Mouse (Mus musculus): ENCODE measurements around the gene Gm20388. TPM values are rescaled to one million over a fixed set of nuclear protein-coding genes. Genes with fewer than 3 reads are reported as not detected.

Gm20388 gene
- polyA plus RNA-seq, 1 experiment, result 23.9 TPM

- no peak overlapping the region for H3K4me3 ChIP-seq (ENCODE audit: insufficient read depth, low read length)
- H3K27ac ChIP-seq (ENCODE audit: insufficient read depth, low read length), result no peak overlapping the region
- peaks cover 16% of the 10 kb centered on the region for H3K4me1 ChIP-seq (ENCODE audit: control insufficient read depth, insufficient read depth, low read length)
- no peak for TF ChIP-seq POLR2A (IDR thresholded peaks at IDR 0.05; ENCODE audit: extremely low read depth, insufficient read depth, low read length)
- TF ChIP-seq CTCF (IDR thresholded peaks at IDR 0.05; ENCODE audit: extremely low read depth, insufficient read depth, low read length), result no peak
These were observed 4408.1 kb downstream of the Gm20388 start for GRCm38 (mm10) chr8:124318612-124319315.

- Histone ChIP-seq H3K27ac (ENCODE audit: insufficient read depth, low read length) (no peak overlapping the region), H3K4me1 (ENCODE audit: control insufficient read depth, insufficient read depth, low read length) (peaks cover 14% of the 10 kb centered on the region), H3K4me3 (ENCODE audit: insufficient read depth, low read length) (no peak overlapping the region)
- TF ChIP-seq POLR2A (IDR thresholded peaks at IDR 0.05; ENCODE audit: extremely low read depth, insufficient read depth, low read length) (no peak), CTCF (IDR thresholded peaks at IDR 0.05; ENCODE audit: extremely low read depth, insufficient read depth, low read length) (no peak)
These were observed 4408.6 kb downstream of the Gm20388 start for GRCm38 (mm10) chr8:124319316-124319652.

- Histone ChIP-seq H3K27ac (ENCODE audit: insufficient read depth, low read length) (no peak overlapping the region), H3K4me1 (ENCODE audit: control insufficient read depth, insufficient read depth, low read length) (peaks cover 12% of the 10 kb centered on the region), H3K4me3 (ENCODE audit: insufficient read depth, low read length) (no peak overlapping the region)
- TF ChIP-seq CTCF (IDR thresholded peaks at IDR 0.05; ENCODE audit: extremely low read depth, insufficient read depth, low read length) (no peak), POLR2A (IDR thresholded peaks at IDR 0.05; ENCODE audit: extremely low read depth, insufficient read depth, low read length) (no peak)
These were observed 4410.7 kb downstream of the Gm20388 start for GRCm38 (mm10) chr8:124321227-124321840.

GRCm38 (mm10) chr8:124323356-124323755 is 4412.7 kb downstream of the Gm20388 start:
- H3K4me1 ChIP-seq (ENCODE audit: control insufficient read depth, insufficient read depth, low read length), result peaks cover 6% of the 10 kb centered on the region
- H3K4me3 ChIP-seq (ENCODE audit: insufficient read depth, low read length), result no peak overlapping the region
- TF ChIP-seq CTCF (IDR thresholded peaks at IDR 0.05; ENCODE audit: extremely low read depth, insufficient read depth, low read length) (no peak), POLR2A (IDR thresholded peaks at IDR 0.05; ENCODE audit: extremely low read depth, insufficient read depth, low read length) (no peak)
- no peak overlapping the region for H3K27ac ChIP-seq (ENCODE audit: insufficient read depth, low read length)

DNA sequence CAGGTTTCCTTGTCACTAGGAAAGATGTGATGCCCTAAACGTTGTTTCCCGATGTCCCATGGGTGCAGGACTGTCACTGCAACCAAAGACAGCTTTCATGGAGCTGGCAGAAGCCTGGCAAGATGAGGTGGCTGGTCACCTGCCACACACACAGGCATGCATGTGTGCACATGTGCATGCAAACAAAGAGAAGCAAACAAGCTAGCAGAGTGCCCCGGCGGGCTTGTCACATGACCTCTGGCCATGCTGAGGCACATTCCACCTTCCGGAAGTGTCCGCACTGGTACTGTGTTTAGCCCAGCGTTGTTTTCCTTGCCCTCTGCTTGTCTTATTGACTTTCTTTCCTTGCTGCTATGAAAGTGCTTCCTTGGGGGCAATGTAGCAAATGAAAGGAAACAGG is 4417.6 kb downstream of the Gm20388 start:
- TF ChIP-seq CTCF (IDR thresholded peaks at IDR 0.05; ENCODE audit: extremely low read depth, insufficient read depth, low read length), result no peak
- no peak for TF ChIP-seq POLR2A (IDR thresholded peaks at IDR 0.05; ENCODE audit: extremely low read depth, insufficient read depth, low read length)
- Histone ChIP-seq H3K27ac (ENCODE audit: insufficient read depth, low read length) (no peak overlapping the region), H3K4me1 (ENCODE audit: control insufficient read depth, insufficient read depth, low read length) (no peaks in the 10 kb centered on the region), H3K4me3 (ENCODE audit: insufficient read depth, low read length) (no peak overlapping the region)

- no peak overlapping the region for H3K27ac ChIP-seq (ENCODE audit: insufficient read depth, low read length)
- no peak overlapping the region for H3K4me3 ChIP-seq (ENCODE audit: insufficient read depth, low read length)
- no peaks in the 10 kb centered on the region for H3K4me1 ChIP-seq (ENCODE audit: control insufficient read depth, insufficient read depth, low read length)
- TF ChIP-seq CTCF (IDR thresholded peaks at IDR 0.05; ENCODE audit: extremely low read depth, insufficient read depth, low read length) (no peak), POLR2A (IDR thresholded peaks at IDR 0.05; ENCODE audit: extremely low read depth, insufficient read depth, low read length) (no peak)
These were observed 4419.0 kb downstream of the Gm20388 start for GRCm38 (mm10) chr8:124329690-124330089.

GRCm38 (mm10) chr8:124330433-124330832 is 4419.8 kb downstream of the Gm20388 start:
- TF ChIP-seq CTCF (IDR thresholded peaks at IDR 0.05; ENCODE audit: extremely low read depth, insufficient read depth, low read length) (no peak), POLR2A (IDR thresholded peaks at IDR 0.05; ENCODE audit: extremely low read depth, insufficient read depth, low read length) (no peak)
- Histone ChIP-seq H3K4me1 (ENCODE audit: control insufficient read depth, insufficient read depth, low read length) (no peaks in the 10 kb centered on the region), H3K4me3 (ENCODE audit: insufficient read depth, low read length) (no peak overlapping the region), H3K27ac (ENCODE audit: insufficient read depth, low read length) (no peak overlapping the region)

- Histone ChIP-seq H3K4me1 (ENCODE audit: control insufficient read depth, insufficient read depth, low read length) (no peaks in the 10 kb centered on the region), H3K4me3 (ENCODE audit: insufficient read depth, low read length) (no peak overlapping the region), H3K27ac (ENCODE audit: insufficient read depth, low read length) (no peak overlapping the region)
- no peak for TF ChIP-seq CTCF (IDR thresholded peaks at IDR 0.05; ENCODE audit: extremely low read depth, insufficient read depth, low read length)
- no peak for TF ChIP-seq POLR2A (IDR thresholded peaks at IDR 0.05; ENCODE audit: extremely low read depth, insufficient read depth, low read length)
These were observed 4420.5 kb downstream of the Gm20388 start for GRCm38 (mm10) chr8:124331094-124331493.

GRCm38 (mm10) chr8:124331706-124332105 is 4421.1 kb downstream of the Gm20388 start:
- no peak for TF ChIP-seq POLR2A (IDR thresholded peaks at IDR 0.05; ENCODE audit: extremely low read depth, insufficient read depth, low read length)
- no peak for TF ChIP-seq CTCF (IDR thresholded peaks at IDR 0.05; ENCODE audit: extremely low read depth, insufficient read depth, low read length)
- Histone ChIP-seq H3K4me3 (ENCODE audit: insufficient read depth, low read length) (no peak overlapping the region), H3K4me1 (ENCODE audit: control insufficient read depth, insufficient read depth, low read length) (no peaks in the 10 kb centered on the region), H3K27ac (ENCODE audit: insufficient read depth, low read length) (no peak overlapping the region)

DNA sequence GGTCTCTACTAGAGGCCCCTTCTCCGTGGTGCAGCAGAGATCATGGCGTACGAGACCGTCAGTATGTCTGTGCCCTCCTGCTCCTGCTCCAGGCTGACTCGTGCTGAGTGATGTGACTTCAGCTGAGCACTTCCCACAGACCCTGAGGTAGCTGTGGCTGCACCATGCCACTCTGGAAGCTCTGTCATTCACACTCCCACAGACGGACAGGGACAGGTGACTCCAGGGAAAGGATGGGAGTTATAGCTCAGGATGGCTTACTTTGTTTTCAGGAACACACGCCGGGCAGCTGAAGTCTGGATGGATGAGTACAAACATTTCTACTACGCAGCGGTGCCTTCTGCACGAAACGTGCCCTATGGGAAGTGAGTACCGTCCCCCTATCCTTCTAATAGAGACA is 4425.7 kb downstream of the Gm20388 start:
- TF ChIP-seq POLR2A (IDR thresholded peaks at IDR 0.05; ENCODE audit: extremely low read depth, insufficient read depth, low read length), result no peak
- TF ChIP-seq CTCF (IDR thresholded peaks at IDR 0.05; ENCODE audit: extremely low read depth, insufficient read depth, low read length), result no peak
- no peaks in the 10 kb centered on the region for H3K4me1 ChIP-seq (ENCODE audit: control insufficient read depth, insufficient read depth, low read length)
- H3K4me3 ChIP-seq (ENCODE audit: insufficient read depth, low read length), result no peak overlapping the region
- no peak overlapping the region for H3K27ac ChIP-seq (ENCODE audit: insufficient read depth, low read length)

All from cortical plate, adult 2 months (tissue).